Mouse (Mus musculus): ENCODE results near the gene Acsf3.

Gene Acsf3

GRCm38 (mm10) chr8:122775285-122776155, at the start of gene Acsf3:
Acsf3 (plus strand) TSS chr8:122775486.
- peak; percentile 46 for DNase-seq (ENCODE audit: low spot score)

GRCm38 (mm10) chr8:122726789-122727188, 48.5 kb upstream of the Acsf3 start:
- no peak for DNase-seq (ENCODE audit: low spot score)

GRCm38 (mm10) chr8:122727412-122727811, 47.9 kb upstream of the Acsf3 start:
- no peak for DNase-seq (ENCODE audit: low spot score)

- no peak for DNase-seq (ENCODE audit: low spot score)
These were observed 46.7 kb upstream of the Acsf3 start for GRCm38 (mm10) chr8:122728630-122729029.

GRCm38 (mm10) chr8:122735110-122735509, 40.2 kb upstream of the Acsf3 start:
- no peak for DNase-seq (ENCODE audit: low spot score)

GRCm38 (mm10) chr8:122735542-122736473, 39.5 kb upstream of the Acsf3 start:
- no peak for DNase-seq (ENCODE audit: low spot score)

- no peak for DNase-seq (ENCODE audit: low spot score)
These were observed 38.7 kb upstream of the Acsf3 start for GRCm38 (mm10) chr8:122736623-122737022.

GRCm38 (mm10) chr8:122737071-122737470, 38.2 kb upstream of the Acsf3 start:
- no peak for DNase-seq (ENCODE audit: low spot score)

GRCm38 (mm10) chr8:122737886-122738285, 37.4 kb upstream of the Acsf3 start:
- DNase-seq (ENCODE audit: low spot score): no peak

- no peak for DNase-seq (ENCODE audit: low spot score)
These were observed 36.1 kb upstream of the Acsf3 start for GRCm38 (mm10) chr8:122739102-122739725.

GRCm38 (mm10) chr8:122742471-122742870, 32.8 kb upstream of the Acsf3 start:
- no peak for DNase-seq (ENCODE audit: low spot score)

GRCm38 (mm10) chr8:122745022-122745749, 30.1 kb upstream of the Acsf3 start:
- no peak for DNase-seq (ENCODE audit: low spot score)

GRCm38 (mm10) chr8:122745750-122746275, 29.5 kb upstream of the Acsf3 start:
- no peak for DNase-seq (ENCODE audit: low spot score)

GRCm38 (mm10) chr8:122746439-122746838, 28.8 kb upstream of the Acsf3 start:
- no peak for DNase-seq (ENCODE audit: low spot score)

GRCm38 (mm10) chr8:122747825-122748224, 27.5 kb upstream of the Acsf3 start:
- DNase-seq (ENCODE audit: low spot score): no peak

GRCm38 (mm10) chr8:122749333-122749958, 25.8 kb upstream of the Acsf3 start:
- no peak for DNase-seq (ENCODE audit: low spot score)

GRCm38 (mm10) chr8:122751342-122751741, 23.9 kb upstream of the Acsf3 start:
- DNase-seq (ENCODE audit: low spot score): no peak

- DNase-seq (ENCODE audit: low spot score): no peak
These were observed 23.1 kb upstream of the Acsf3 start for GRCm38 (mm10) chr8:122752111-122752721.

- DNase-seq (ENCODE audit: low spot score): no peak
These were observed 16.7 kb upstream of the Acsf3 start for GRCm38 (mm10) chr8:122758597-122758996.

GRCm38 (mm10) chr8:122760116-122760515, 15.2 kb upstream of the Acsf3 start:
- no peak for DNase-seq (ENCODE audit: low spot score)
